Mouse (Mus musculus) embryonic facial prominence, embryonic 14.5 days (tissue): ENCODE results near the gene Fcf1. TPM values are rescaled to one million over a fixed set of nuclear protein-coding genes. Genes with fewer than 3 reads are reported as not detected.

Experiments
- ATAC-seq: fragments of 200-750 bp; cut with Nextera tagmentation; 2 replicates; pipeline ENCODE4 v1.8.0; 2017; ENCODE audit warnings: low read depth, moderate number of reproducible peaks, moderate TSS enrichment
- DNase-seq: peaks from one replicate; pipeline ENCODE4 v3.0.0-alpha.2; 2015; ENCODE audit warnings: low spot score
- H3K27ac ChIP-seq: fragments of 300-500 bp; sonication (generic); replicated peaks from 2 replicates; pipeline ENCODE4 v1.5.1; 2014; ENCODE audit warnings: low read depth, mild to moderate bottlenecking, low read length, moderate library complexity
- H3K27me3 ChIP-seq: fragments of 300-500 bp; sonication (generic); replicated peaks from 2 replicates; pipeline ENCODE4 v1.6.1; 2014; ENCODE audit warnings: low read length; ENCODE audit not compliant: control insufficient read depth, insufficient read depth
- H3K36me3 ChIP-seq: fragments of 300-500 bp; sonication (generic); 2 replicates; pipeline ENCODE4 v1.6.1; 2014; ENCODE audit warnings: low read length, mixed read lengths; ENCODE audit not compliant: control insufficient read depth, insufficient read depth
- H3K4me1 ChIP-seq: fragments of 300-500 bp; sonication (generic); 2 replicates; pipeline ENCODE4 v1.6.1; 2014; ENCODE audit warnings: antibody characterized with exemption, low read length; ENCODE audit not compliant: control insufficient read depth, insufficient read depth
- H3K4me2 ChIP-seq: fragments of 300-500 bp; sonication (generic); 2 replicates; pipeline ENCODE4 v1.6.1; 2014; ENCODE audit warnings: low read depth, mild to moderate bottlenecking, low read length, moderate library complexity, mixed read lengths
- H3K4me3 ChIP-seq: fragments of 300-500 bp; sonication (generic); 2 replicates; pipeline ENCODE4 v1.5.1; 2014; ENCODE audit warnings: low read depth, mild to moderate bottlenecking, low read length
- H3K9ac ChIP-seq: fragments of 300-500 bp; sonication (generic); 2 replicates; pipeline ENCODE4 v1.6.1; 2014; ENCODE audit warnings: low read depth, mild to moderate bottlenecking, low read length, moderate library complexity, mixed read lengths
- H3K9me3 ChIP-seq: fragments of 300-500 bp; sonication (generic); 2 replicates; pipeline ENCODE4 v1.6.1; 2016; ENCODE audit warnings: low read length; ENCODE audit not compliant: control insufficient read depth
- WGBS: fragments of 180-500 bp; shearing (Covaris S2); extraction: QIAGEN DNeasy Blood & Tissue Kit; methylation state at CpG from one replicate; pipeline ENCODE4 v1.1.7; 2014; 5-methylcytosine and 5-hydroxymethylcytosine counted together
- polyA plus RNA-seq: library from polyadenylated mRNA; unstranded; fragments of >200 nt; fragmentation: Nextera tagmentation; extraction: Ambion mirVana; gene quantifications from 2 replicates; pipeline ENCODE4 v1.2.1, GENCODE M21; 2014

Fcf1 gene
- polyA plus RNA-seq, 1 experiment from 2014 or later = 126 TPM

GRCm38 (mm10) chr12:84996083-84996496 lies 25.4 kb downstream of the Fcf1 start, which contains the start of gene Ylpm1:
Gene Ylpm1 (plus strand): TSS chr12:84996321.
- WGBS = under 1% methylated on average over 44 of the region's 45 CpGs

GRCm38 (mm10) chr12:84996501-84997398 lies 26.1 kb downstream of the Fcf1 start:
- ATAC-seq (peak; percentile 42), DNase-seq (peak; percentile 65)
- under 1% methylated on average over 26 of the region's 44 CpGs for WGBS

More at GRCm38 (mm10) chr12:84996083-84996496, 25.4 kb downstream of the Fcf1 start, which contains the start of gene Ylpm1:
- H3K9ac ChIP-seq = peak within 1 kb of the TSS; percentile 95
- peaks cover 4% of the 10 kb centered on the region; the same call in 1 of the 2 replicates for H3K9me3 ChIP-seq
- peak within 1 kb of the TSS; percentile 87 for H3K27ac ChIP-seq
- H3K36me3 ChIP-seq = no peaks in the 10 kb centered on the region
- peaks cover 15% of the 10 kb centered on the region for H3K4me1 ChIP-seq
- H3K4me2 ChIP-seq = peak within 1 kb of the TSS; percentile 97
- ATAC-seq = peak; percentile 99
- H3K4me3 ChIP-seq = peak within 1 kb of the TSS; percentile 99
- DNase-seq = peak; percentile 99
- H3K27me3 ChIP-seq = no peaks in the 10 kb centered on the region

GRCm38 (mm10) chr12:84999053-84999452 lies 28.4 kb downstream of the Fcf1 start:
- ATAC-seq (no peak), DNase-seq (no peak)

More at GRCm38 (mm10) chr12:84996501-84997398, 26.1 kb downstream of the Fcf1 start:
- H3K9me3 ChIP-seq = peaks cover 4% of the 10 kb centered on the region; the same call in 1 of the 2 replicates
- peak overlapping the region; percentile 97 for H3K4me2 ChIP-seq
- H3K27me3 ChIP-seq = no peaks in the 10 kb centered on the region
- H3K36me3 ChIP-seq = no peaks in the 10 kb centered on the region
- H3K4me3 ChIP-seq = peak overlapping the region; percentile 99
- H3K4me1 ChIP-seq = peaks cover 15% of the 10 kb centered on the region
- H3K9ac ChIP-seq = peak overlapping the region; percentile 95
- peak overlapping the region; percentile 87 for H3K27ac ChIP-seq

DNA sequence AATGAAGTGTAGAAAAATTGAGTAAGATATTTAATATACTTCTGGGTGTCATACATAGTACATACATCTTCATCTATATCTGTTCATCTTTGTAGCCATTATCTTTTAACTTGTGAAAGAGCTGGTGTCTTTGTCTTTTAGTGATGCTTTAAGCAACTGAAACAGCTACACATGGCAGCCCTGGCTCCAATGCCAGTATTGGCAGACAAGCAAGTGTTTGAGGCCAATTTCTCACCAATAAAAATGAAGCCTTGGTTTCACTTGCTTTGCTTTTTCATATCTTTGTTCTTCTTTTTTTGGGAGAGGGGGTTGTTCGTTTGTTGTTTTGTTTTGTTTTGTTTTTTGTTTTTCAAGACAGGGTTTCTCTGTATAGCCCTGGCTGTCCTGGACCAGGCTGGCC lies 35.5 kb downstream of the Fcf1 start:
- Histone ChIP-seq H3K4me1 (no peaks in the 10 kb centered on the region), H3K9me3 (no peaks in the 10 kb centered on the region), H3K27me3 (no peaks in the 10 kb centered on the region), H3K4me3 (no peak overlapping the region), H3K27ac (no peak overlapping the region), H3K4me2 (no peak overlapping the region), H3K36me3 (no peaks in the 10 kb centered on the region; the same call in 1 of the 2 replicates), H3K9ac (no peak overlapping the region)
- 80% methylated on average over 1 of the region's 1 CpGs for WGBS
- no peak for DNase-seq
- ATAC-seq = no peak

More at GRCm38 (mm10) chr12:84999053-84999452, 28.4 kb downstream of the Fcf1 start:
- peak overlapping the region; percentile 99; the same call in 1 of the 2 replicates for H3K4me3 ChIP-seq
- H3K9ac ChIP-seq = no peak overlapping the region
- peaks cover 15% of the 10 kb centered on the region for H3K4me1 ChIP-seq
- H3K4me2 ChIP-seq = peak overlapping the region; percentile 97
- H3K27ac ChIP-seq = no peak overlapping the region
- no peaks in the 10 kb centered on the region for H3K27me3 ChIP-seq
- H3K9me3 ChIP-seq = no peaks in the 10 kb centered on the region
- H3K36me3 ChIP-seq = no peaks in the 10 kb centered on the region

GRCm38 (mm10) chr12:85007021-85007420 lies 36.3 kb downstream of the Fcf1 start:
- DNase-seq = no peak
- H3K36me3 ChIP-seq = peaks cover 3% of the 10 kb centered on the region; the same call in 1 of the 2 replicates
- ATAC-seq = no peak

GRCm38 (mm10) chr12:85009776-85010175 lies 39.1 kb downstream of the Fcf1 start:
- Histone ChIP-seq H3K4me2 (no peak overlapping the region), H3K4me1 (no peaks in the 10 kb centered on the region), H3K27ac (no peak overlapping the region), H3K4me3 (no peak overlapping the region), H3K9me3 (0 out of 2 replicates have a peak, but pooled peaks cover 5% of the 10 kb centered on the region), H3K27me3 (no peaks in the 10 kb centered on the region), H3K9ac (no peak overlapping the region), H3K36me3 (peaks cover 25% of the 10 kb centered on the region)
- DNase-seq (no peak), ATAC-seq (no peak)
- 69% methylated on average over 1 of the region's 1 CpGs for WGBS

More at GRCm38 (mm10) chr12:85007021-85007420, 36.3 kb downstream of the Fcf1 start:
- Histone ChIP-seq H3K9me3 (0 out of 2 replicates have a peak, but pooled peaks cover 4% of the 10 kb centered on the region), H3K4me2 (no peak overlapping the region), H3K4me3 (no peak overlapping the region), H3K4me1 (no peaks in the 10 kb centered on the region), H3K27me3 (no peaks in the 10 kb centered on the region), H3K9ac (no peak overlapping the region), H3K27ac (no peak overlapping the region)

GRCm38 (mm10) chr12:85010541-85010940 lies 39.8 kb downstream of the Fcf1 start:
- WGBS = 83% methylated on average over 2 of the region's 2 CpGs

DNA sequence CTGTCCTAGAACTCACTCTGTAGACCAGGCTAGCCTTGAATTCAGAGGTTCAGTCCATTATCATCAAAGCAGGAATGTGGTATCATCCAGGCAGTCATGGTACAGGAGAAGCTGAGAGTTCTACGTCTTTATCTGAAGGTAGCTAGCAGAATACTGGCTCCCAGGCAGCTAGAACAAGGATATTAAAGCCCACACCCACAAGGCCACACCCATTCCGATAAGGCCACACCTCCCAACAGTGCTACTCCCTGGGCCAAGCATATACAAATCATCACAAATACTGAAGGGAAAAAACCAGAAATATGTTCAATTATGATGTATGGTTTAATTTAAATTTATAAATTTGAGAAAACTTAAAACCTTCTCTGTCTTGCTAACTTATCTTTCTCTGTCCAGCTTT lies 41.5 kb downstream of the Fcf1 start:
- 92% methylated on average over 2 of the region's 2 CpGs for WGBS

More at GRCm38 (mm10) chr12:85010541-85010940, 39.8 kb downstream of the Fcf1 start:
- Histone ChIP-seq H3K4me2 (no peak overlapping the region), H3K27ac (no peak overlapping the region), H3K36me3 (peaks cover 33% of the 10 kb centered on the region), H3K9me3 (0 out of 2 replicates have a peak, but pooled peaks cover 5% of the 10 kb centered on the region), H3K4me3 (no peak overlapping the region), H3K27me3 (no peaks in the 10 kb centered on the region), H3K4me1 (no peaks in the 10 kb centered on the region), H3K9ac (no peak overlapping the region)
- ATAC-seq (no peak), DNase-seq (no peak)

More for the DNA sequence above, 41.5 kb downstream of the Fcf1 start:
- no peak for ATAC-seq
- Histone ChIP-seq H3K27me3 (no peaks in the 10 kb centered on the region), H3K4me2 (no peak overlapping the region), H3K9ac (no peak overlapping the region), H3K27ac (no peak overlapping the region), H3K4me1 (no peaks in the 10 kb centered on the region), H3K36me3 (peaks cover 47% of the 10 kb centered on the region), H3K9me3 (0 out of 2 replicates have a peak, but pooled peaks cover 5% of the 10 kb centered on the region), H3K4me3 (no peak overlapping the region)
- DNase-seq = no peak
